Mouse (Mus musculus) ES-E14 (cell line): Measurements from ENCODE around the gene Rbbp5.

Experiments
- CHD2 ChIP-seq: IDR thresholded peaks from 2 replicates; pipeline ENCODE4 v1.6.1; 2014; ENCODE audit warnings: mild to moderate bottlenecking, low read depth, low read length, inconsistent platforms
- HCFC1 ChIP-seq: IDR thresholded peaks from 2 replicates; pipeline ENCODE4 v1.6.1; 2012; ENCODE audit warnings: low read length, inconsistent platforms, borderline replicate concordance; ENCODE audit not compliant: insufficient read depth
- MAFK ChIP-seq: IDR thresholded peaks from 2 replicates; pipeline ENCODE4 v1.6.1; 2014; ENCODE audit warnings: mild to moderate bottlenecking, low read depth, low read length, inconsistent platforms; ENCODE audit not compliant: insufficient read depth
- ZNF384 ChIP-seq: IDR thresholded peaks from 2 replicates; pipeline ENCODE4 v1.6.1; 2012; ENCODE audit warnings: low read depth, low read length, inconsistent platforms

- TF ChIP-seq MAFK: no peak
- TF ChIP-seq ZNF384: no peak
- no peak for TF ChIP-seq CHD2
- TF ChIP-seq HCFC1: no peak
Observed at GRCm38 (mm10) chr1:132535541-132535940, 58.4 kb downstream of the Rbbp5 start.
